Mouse (Mus musculus) midbrain, postnatal 0 days (tissue): ENCODE measurements around the gene Mcpt2. TPM values are rescaled to one million over a fixed set of nuclear protein-coding genes. Genes with fewer than 3 reads are reported as not detected.

Experiments
- ATAC-seq: fragments of 200-750 bp; cut with Nextera tagmentation; 2 replicates; pipeline ENCODE4 v1.8.0; 2017; ENCODE audit warnings: moderate number of reproducible peaks, mild to moderate bottlenecking, moderate TSS enrichment, moderate library complexity; ENCODE audit not compliant: low FRiP score
- DNase-seq: peaks from one replicate; pipeline ENCODE4 v3.0.0-alpha.2; 2015; ENCODE audit warnings: low spot score
- H3K27ac ChIP-seq: fragments of 300-500 bp; sonication (generic); 2 replicates; pipeline ENCODE4 v1.5.1; 2014; ENCODE audit warnings: low read depth, mild to moderate bottlenecking, low read length, mixed read lengths
- H3K27me3 ChIP-seq: fragments of 300-500 bp; sonication (generic); 2 replicates; pipeline ENCODE4 v1.6.1; 2014; ENCODE audit warnings: low read length, control low read depth, mixed read lengths; ENCODE audit not compliant: insufficient read depth
- H3K36me3 ChIP-seq: fragments of 300-500 bp; sonication (generic); 2 replicates; pipeline ENCODE4 v1.6.1; 2014; ENCODE audit warnings: low read length, control low read depth, mixed read lengths; ENCODE audit not compliant: insufficient read depth
- H3K4me1 ChIP-seq: fragments of 300-500 bp; sonication (generic); 2 replicates; pipeline ENCODE4 v1.6.1; 2014; ENCODE audit warnings: mild to moderate bottlenecking, control low read depth, antibody characterized with exemption, low read length, mixed read lengths; ENCODE audit not compliant: insufficient read depth
- H3K4me2 ChIP-seq: fragments of 300-500 bp; sonication (generic); 2 replicates; pipeline ENCODE4 v1.6.1; 2014; ENCODE audit warnings: low read depth, mild to moderate bottlenecking, low read length, mixed read lengths; ENCODE audit not compliant: poor library complexity, severe bottlenecking
- H3K4me3 ChIP-seq: fragments of 300-500 bp; sonication (generic); 2 replicates; pipeline ENCODE4 v1.5.1; 2014; ENCODE audit warnings: low read depth, mild to moderate bottlenecking, low read length, moderate library complexity
- H3K9ac ChIP-seq: fragments of 300-500 bp; sonication (generic); replicated peaks from 2 replicates; pipeline ENCODE4 v1.6.1; 2014; ENCODE audit warnings: mild to moderate bottlenecking, low read length, moderate library complexity, mixed read lengths; ENCODE audit not compliant: poor library complexity, severe bottlenecking
- H3K9me3 ChIP-seq: fragments of 300-500 bp; sonication (generic); 2 replicates; pipeline ENCODE4 v1.6.1; 2016; ENCODE audit warnings: low read length, control low read depth
- CTCF ChIP-seq: IDR thresholded peaks from 2 replicates; pipeline ENCODE4 v1.5.1; 2016; ENCODE audit warnings: antibody characterized with exemption, mild to moderate bottlenecking
- WGBS: fragments of 180-500 bp; shearing (Covaris S2); extraction: QIAGEN DNeasy Blood & Tissue Kit; methylation state at CpG from one replicate; pipeline ENCODE4 v1.1.7; 2014; 5-methylcytosine and 5-hydroxymethylcytosine counted together
- microRNA-seq: library from miRNA; unstranded; fragments of <30 nt; microRNA quantifications from one replicate; pipeline ENCODE4, GENCODE M21; 2016; ENCODE audit warnings: borderline number of aligned reads
- polyA plus RNA-seq: library from polyadenylated mRNA; unstranded; fragments of >200 nt; fragmentation: Nextera tagmentation; extraction: Ambion mirVana; gene quantifications from 2 replicates; pipeline ENCODE4 v1.2.1, GENCODE M21; 2015
- total RNA-seq: library from RNA; depleted of rRNA; stranded (reverse); fragments of >200 nt; gene quantifications from 2 replicates; pipeline ENCODE4 v1.2.3, GENCODE M21; 2014; rRNA removed

The Mcpt2 gene
- total and polyA plus RNA-seq, 2 experiments from 2014 or later: not detected

DNA sequence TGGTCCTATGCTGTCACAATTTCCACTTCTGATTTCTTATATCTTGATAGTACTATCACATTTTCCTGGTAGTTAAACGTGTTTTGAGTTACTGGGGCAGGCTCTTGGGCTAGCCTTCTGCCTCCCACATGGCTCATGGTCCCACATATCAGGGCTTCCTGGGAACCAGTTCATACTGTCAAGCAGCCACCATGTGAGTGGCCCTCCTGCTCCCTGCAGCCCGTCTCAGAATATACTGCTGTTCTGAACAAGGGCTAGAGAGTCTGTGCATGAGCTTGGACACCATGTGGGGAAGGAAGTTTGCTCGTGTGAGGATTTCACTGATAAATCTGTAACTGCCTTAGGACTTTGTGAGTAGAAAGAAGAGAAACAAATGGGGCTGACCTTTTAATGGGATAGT lies 44.9 kb downstream of the Mcpt2 start:
- Histone ChIP-seq H3K9ac (no peak overlapping the region), H3K4me2 (no peak overlapping the region), H3K9me3 (no peaks in the 10 kb centered on the region), H3K27ac (no peak overlapping the region), H3K4me1 (no peaks in the 10 kb centered on the region), H3K27me3 (no peaks in the 10 kb centered on the region), H3K36me3 (no peaks in the 10 kb centered on the region), H3K4me3 (no peak overlapping the region)
- WGBS: 79% methylated on average over 3 of the region's 3 CpGs
- ATAC-seq (no peak), DNase-seq (no peak)
- no peak for TF ChIP-seq CTCF

DNA sequence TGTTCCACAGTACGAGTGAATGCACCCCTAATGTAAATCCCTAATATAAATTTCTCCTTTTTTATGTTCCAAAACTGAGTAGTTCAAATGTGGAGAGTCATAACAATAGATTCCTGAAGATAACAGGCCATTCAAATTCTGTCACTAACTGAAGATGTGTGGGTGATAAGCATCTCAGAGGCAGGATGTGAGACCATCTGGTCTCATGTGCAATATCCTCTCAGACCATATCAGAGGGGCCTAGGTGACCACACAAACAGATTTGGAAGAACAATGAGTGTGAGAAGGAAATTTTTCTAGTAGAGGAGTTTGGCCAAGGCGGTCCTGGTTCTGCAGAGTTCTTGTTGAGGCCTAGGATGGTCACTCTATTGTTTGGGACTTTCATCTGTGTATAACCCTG lies 51.5 kb downstream of the Mcpt2 start:
- Histone ChIP-seq H3K27ac (no peak overlapping the region), H3K36me3 (no peaks in the 10 kb centered on the region), H3K4me3 (no peak overlapping the region), H3K9me3 (no peaks in the 10 kb centered on the region), H3K4me2 (no peak overlapping the region), H3K4me1 (no peaks in the 10 kb centered on the region), H3K27me3 (no peaks in the 10 kb centered on the region), H3K9ac (no peak overlapping the region)
- no peak for ATAC-seq
- DNase-seq: no peak
- TF ChIP-seq CTCF: no peak
- 76% methylated on average over 2 of the region's 2 CpGs for WGBS

Small RNA genes within 50 kb of the gene (microRNA-seq; reads per million reads assigned to microRNA genes)
- not detected for gene Mir6949

Other genes starting within 250 kb of the Mcpt2 start
- gene Nfatc4, start 218.9 kb upstream of the Mcpt2 start, total RNA-seq: 9.6 and 12.9 TPM in 2 replicates
- gene Nfatc4, start 218.9 kb upstream of the Mcpt2 start, polyA plus RNA-seq: 4.2 and 5.2 TPM in 2 replicates
- gene Nynrin, start 188.0 kb upstream of the Mcpt2 start, total RNA-seq: 36.4 and 42.0 TPM in 2 replicates
- 6.8 and 7.2 TPM in 2 replicates for gene Nynrin, start 188.0 kb upstream of the Mcpt2 start, polyA plus RNA-seq
- 0.66 and 1.8 TPM in 2 replicates for gene Cbln3, start 157.6 kb upstream of the Mcpt2 start, total RNA-seq
- 0.43 and 0.54 TPM in 2 replicates for gene Cbln3, start 157.6 kb upstream of the Mcpt2 start, polyA plus RNA-seq
- 14.2 and 19.9 TPM in 2 replicates for gene Khnyn, start 157.1 kb upstream of the Mcpt2 start, total RNA-seq
- 6.3 and 6.5 TPM in 2 replicates for gene Khnyn, start 157.1 kb upstream of the Mcpt2 start, polyA plus RNA-seq
- 143 and 146 TPM in 2 replicates for gene Sdr39u1, start 141.7 kb upstream of the Mcpt2 start, total RNA-seq
- gene Sdr39u1, start 141.7 kb upstream of the Mcpt2 start, polyA plus RNA-seq: 131 and 162 TPM in 2 replicates
- gene Cma1, start 97.4 kb upstream of the Mcpt2 start, total RNA-seq: 2.7 TPM in 1 of 2 replicates, not detected in the other
- 0.42 and 1.7 TPM in 2 replicates for gene Cma1, start 97.4 kb upstream of the Mcpt2 start, polyA plus RNA-seq
- gene Cma2, start 91.1 kb upstream of the Mcpt2 start, total RNA-seq: not detected in 2 replicates
- not detected in 2 replicates for gene Cma2, start 91.1 kb upstream of the Mcpt2 start, polyA plus RNA-seq
- not detected in 2 replicates for gene Mcpt1, start 24.1 kb upstream of the Mcpt2 start, total RNA-seq
- gene Mcpt1, start 24.1 kb upstream of the Mcpt2 start, polyA plus RNA-seq: not detected in 2 replicates
- gene Mcpt9, start 11.5 kb upstream of the Mcpt2 start, total RNA-seq: not detected in 2 replicates
- not detected in 2 replicates for gene Mcpt9, start 11.5 kb upstream of the Mcpt2 start, polyA plus RNA-seq
- gene Mcpt4, start 20.3 kb downstream of the Mcpt2 start, total RNA-seq: 0.38 TPM in 1 of 2 replicates, not detected in the other
- gene Mcpt4, start 20.3 kb downstream of the Mcpt2 start, polyA plus RNA-seq: not detected in 2 replicates
- not detected in 2 replicates for gene Mcpt8, start 43.2 kb downstream of the Mcpt2 start, total RNA-seq
- not detected in 2 replicates for gene Mcpt8, start 43.2 kb downstream of the Mcpt2 start, polyA plus RNA-seq
- not detected in 2 replicates for gene Ctsg, start 60.5 kb downstream of the Mcpt2 start, total RNA-seq
- 0.21 TPM in 1 of 2 replicates, not detected in the other for gene Ctsg, start 60.5 kb downstream of the Mcpt2 start, polyA plus RNA-seq
- not detected in 2 replicates for gene Gzme, start 78.6 kb downstream of the Mcpt2 start, total RNA-seq
- gene Gzme, start 78.6 kb downstream of the Mcpt2 start, polyA plus RNA-seq: not detected in 2 replicates
- not detected in 2 replicates for gene Gzmd, start 90.6 kb downstream of the Mcpt2 start, total RNA-seq
- not detected in 2 replicates for gene Gzmd, start 90.6 kb downstream of the Mcpt2 start, polyA plus RNA-seq
- not detected in 2 replicates for gene Gzmg, start 117.5 kb downstream of the Mcpt2 start, total RNA-seq
- not detected in 2 replicates for gene Gzmg, start 117.5 kb downstream of the Mcpt2 start, polyA plus RNA-seq
- not detected in 2 replicates for gene Gzmn, start 132.6 kb downstream of the Mcpt2 start, total RNA-seq
- gene Gzmn, start 132.6 kb downstream of the Mcpt2 start, polyA plus RNA-seq: not detected in 2 replicates
- not detected in 2 replicates for gene Gzmf, start 169.4 kb downstream of the Mcpt2 start, total RNA-seq
- not detected in 2 replicates for gene Gzmf, start 169.4 kb downstream of the Mcpt2 start, polyA plus RNA-seq
- not detected in 2 replicates for gene Gzmc, start 192.6 kb downstream of the Mcpt2 start, total RNA-seq
- 0.20 TPM in 1 of 2 replicates, not detected in the other for gene Gzmc, start 192.6 kb downstream of the Mcpt2 start, polyA plus RNA-seq
- not detected in 2 replicates for gene Gzmb, start 220.2 kb downstream of the Mcpt2 start, total RNA-seq
- gene Gzmb, start 220.2 kb downstream of the Mcpt2 start, polyA plus RNA-seq: not detected in 2 replicates